Mouse (Mus musculus) G1E (cell line): Measurements from ENCODE around the gene Epop. TPM values are rescaled to one million over a fixed set of nuclear protein-coding genes. Genes with fewer than 3 reads are reported as not detected.

ENCODE experiments used
- ATAC-seq: 2 replicates; pipeline ENCODE4 v1.8.0; 2016; ENCODE audit warnings: mild to moderate bottlenecking; ENCODE audit not compliant: insufficient number of reproducible peaks, poor library complexity, low FRiP score, severe bottlenecking; ENCODE audit errors: extremely low read depth
- DNase-seq: peaks from one replicate; pipeline ENCODE4 v3.0.0; 2012; ENCODE audit warnings: low spot score
- H3K27me3 ChIP-seq: 2 replicates; pipeline ENCODE4 v1.6.1; 2012; ENCODE audit warnings: mild to moderate bottlenecking, low read length, inconsistent platforms; ENCODE audit not compliant: insufficient read depth
- H3K36me3 ChIP-seq: replicated peaks from 2 replicates; pipeline ENCODE3; 2012; ENCODE audit warnings: mild to moderate bottlenecking, inconsistent platforms
- H3K4me1 ChIP-seq: 2 replicates; pipeline ENCODE4 v1.6.1; 2012; ENCODE audit warnings: low read depth, low read length, inconsistent platforms, mixed read lengths; ENCODE audit not compliant: insufficient read depth
- H3K4me3 ChIP-seq: 2 replicates; pipeline ENCODE4 v1.5.1; 2012; ENCODE audit warnings: low read depth, mild to moderate bottlenecking, inconsistent platforms, low read length, moderate library complexity, mixed read lengths
- H3K9me3 ChIP-seq: replicated peaks from 2 replicates; pipeline ENCODE4 v1.6.1; 2012; ENCODE audit warnings: inconsistent platforms
- CTCF ChIP-seq: IDR thresholded peaks from 2 replicates; pipeline ENCODE4 v1.5.1; 2012; ENCODE audit warnings: low read depth, low read length, inconsistent platforms, mixed read lengths
- GATA1 ChIP-seq: IDR thresholded peaks from 2 replicates; pipeline ENCODE4 v1.6.1; 2012; ENCODE audit warnings: borderline replicate concordance, low read length, inconsistent platforms, mixed read lengths
- GATA2 ChIP-seq: IDR thresholded peaks from 2 replicates; pipeline ENCODE4 v1.6.1; 2012; ENCODE audit warnings: low read depth, low read length, inconsistent platforms, borderline replicate concordance
- POLR2AphosphoS5 ChIP-seq: IDR thresholded peaks from 2 replicates; pipeline ENCODE4 v1.6.1; 2012; ENCODE audit warnings: low read depth, low read length, inconsistent platforms; ENCODE audit not compliant: insufficient replicate concordance
- TAL1 ChIP-seq: conservative IDR thresholded peaks from 2 replicates; pipeline ENCODE4 v1.6.1; 2012; ENCODE audit warnings: low read depth, low read length, inconsistent platforms, mixed read lengths
- polyA plus RNA-seq: library from polyadenylated mRNA; stranded (reverse); fragments of >175 nt; gene quantifications from 2 replicates; pipeline ENCODE4 v1.2.3, GENCODE M21; 2012
- total RNA-seq, 2 experiments: library from RNA; stranded (forward) in 1 of 2; stranded (reverse) in 1 of 2; fragments of 200-1000 nt in 1 of 2; fragments of >200 nt in 1 of 2; fragmentation: Nextera tagmentation in 1 of 2; gene quantifications; 2 replicates each; pipeline ENCODE4 v1.2.3; 2014 to 2017

Gene Epop
- 2.6 and 4.5 TPM in 2 replicates for total RNA-seq (2014; fragmentation: Nextera tagmentation)
- total RNA-seq (2017): 2.7 and 3.9 TPM in 2 replicates
- 60.9 and 77.7 TPM in 2 replicates for polyA plus RNA-seq

DNA sequence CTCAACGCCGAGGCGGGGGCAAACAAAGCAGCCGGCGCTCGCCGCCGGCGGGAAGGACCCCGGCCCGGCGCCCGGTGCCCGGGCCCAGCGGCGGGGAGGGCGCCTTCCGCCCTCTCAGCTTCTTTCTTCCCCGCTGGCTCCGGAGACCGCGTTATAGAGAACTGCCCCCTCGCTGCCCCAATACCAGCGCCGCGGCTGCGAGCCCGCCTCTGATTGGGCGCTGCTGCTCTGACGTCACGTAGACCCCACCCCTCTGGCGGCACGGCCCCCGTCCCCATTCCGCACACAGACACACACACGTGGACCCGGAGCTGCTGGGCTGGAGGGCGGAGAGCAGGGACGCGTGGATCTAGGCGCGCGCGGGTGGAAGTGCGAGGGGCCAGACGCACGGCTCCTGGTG lies at the start of gene Epop:
Epop (minus strand) TSS at position 127 of the 400 bp plus-strand sequence.
- DNase-seq: peak; percentile 87
- Histone ChIP-seq H3K9me3 (peaks cover 25% of the 10 kb centered on the region), H3K36me3 (peaks cover 11% of the 10 kb centered on the region), H3K4me1 (peaks cover 39% of the 10 kb centered on the region), H3K4me3 (peak within 1 kb of the TSS; percentile 70), H3K27me3 (peaks cover 43% of the 10 kb centered on the region)
- peak; percentile 81 for ATAC-seq
- no peak for TF ChIP-seq GATA1
- no peak for TF ChIP-seq POLR2AphosphoS5
- TF ChIP-seq CTCF: no peak
- TF ChIP-seq TAL1: no peak
- no peak for TF ChIP-seq GATA2

DNA sequence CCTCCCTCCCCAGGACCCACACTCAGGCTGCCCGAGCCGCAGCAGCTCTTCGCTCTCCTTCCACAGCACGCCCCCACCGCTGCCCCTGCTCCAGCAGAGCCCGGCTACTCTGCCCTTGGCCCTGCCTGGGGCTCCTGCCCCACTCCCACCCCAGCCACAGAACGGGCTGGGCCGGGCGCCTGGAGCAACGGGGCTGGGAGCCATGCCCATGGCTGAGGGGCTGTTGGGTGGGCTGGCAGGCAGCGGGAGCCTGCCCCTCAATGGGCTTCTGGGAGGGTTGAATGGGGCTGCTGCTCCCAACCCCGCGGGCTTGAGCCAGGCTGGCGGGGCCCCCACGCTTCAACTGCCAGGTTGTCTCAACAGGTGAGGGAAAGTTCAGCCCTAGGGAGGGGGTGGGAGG lies 48.8 kb upstream of the Epop start:
- no peak for TF ChIP-seq POLR2AphosphoS5
- TF ChIP-seq CTCF: no peak
- no peak for TF ChIP-seq TAL1
- TF ChIP-seq GATA1: no peak
- TF ChIP-seq GATA2: no peak
- Histone ChIP-seq H3K36me3 (peaks cover 85% of the 10 kb centered on the region), H3K9me3 (no peaks in the 10 kb centered on the region), H3K4me3 (no peak overlapping the region), H3K27me3 (peaks cover 13% of the 10 kb centered on the region; the same call in 1 of the 2 replicates), H3K4me1 (peaks cover 2% of the 10 kb centered on the region; the same call in 1 of the 2 replicates)
- DNase-seq (no peak), ATAC-seq (no peak)

DNA sequence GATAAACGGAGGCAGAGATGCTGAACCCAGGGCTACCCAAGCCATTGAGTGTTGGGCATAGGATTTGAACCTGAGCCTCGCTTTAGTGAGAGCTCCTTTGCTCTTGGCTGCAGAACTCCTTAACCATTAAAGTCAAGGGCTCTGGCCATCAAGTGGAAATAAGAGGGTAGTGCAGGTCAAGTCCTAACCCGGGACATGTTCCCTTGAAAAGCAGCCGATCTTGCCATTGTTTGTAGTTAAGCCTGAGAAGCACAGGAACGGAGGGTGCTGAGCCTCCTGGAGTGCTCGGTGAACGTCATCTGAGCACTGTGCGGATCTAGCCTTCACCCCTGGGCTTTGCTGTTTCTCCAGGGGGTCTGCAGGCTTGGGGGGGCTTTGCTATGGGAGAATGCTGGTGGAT lies 48.3 kb upstream of the Epop start:
- ATAC-seq: no peak
- TF ChIP-seq CTCF (no peak), TAL1 (no peak), POLR2AphosphoS5 (no peak), GATA1 (no peak), GATA2 (no peak)
- peaks cover 89% of the 10 kb centered on the region for H3K36me3 ChIP-seq

DNA sequence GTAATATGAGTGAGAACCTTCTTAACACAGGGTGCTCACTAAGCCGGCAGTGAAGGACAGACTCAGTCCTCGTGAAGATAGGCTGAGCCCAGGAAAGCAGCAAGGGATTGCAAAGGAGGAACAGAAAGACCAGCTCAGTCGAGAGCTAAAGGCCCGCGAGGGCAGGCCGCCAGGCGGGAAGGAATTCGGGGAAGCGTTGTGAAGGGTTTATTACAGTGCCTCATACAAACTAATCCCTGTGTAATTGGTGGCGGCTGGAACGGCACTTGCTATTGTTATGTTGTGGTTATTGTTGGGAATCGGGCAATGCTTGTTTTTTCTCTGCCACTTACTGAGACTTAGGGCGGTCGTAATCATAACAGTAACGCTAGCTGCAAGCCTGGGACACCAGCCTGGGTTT lies 47.9 kb upstream of the Epop start:
- H3K4me3 ChIP-seq: no peak overlapping the region
- H3K4me1 ChIP-seq: peaks cover 2% of the 10 kb centered on the region; the same call in 1 of the 2 replicates
- H3K36me3 ChIP-seq: peaks cover 94% of the 10 kb centered on the region
- ATAC-seq (no peak), DNase-seq (no peak)
- no peak for TF ChIP-seq CTCF
- no peak for TF ChIP-seq TAL1
- no peak for TF ChIP-seq POLR2AphosphoS5
- TF ChIP-seq GATA2: no peak
- TF ChIP-seq GATA1: no peak
- peaks cover 13% of the 10 kb centered on the region; the same call in 1 of the 2 replicates for H3K27me3 ChIP-seq
- H3K9me3 ChIP-seq: no peaks in the 10 kb centered on the region

More for the DNA sequence above, 48.3 kb upstream of the Epop start:
- no peak for DNase-seq
- Histone ChIP-seq H3K27me3 (peaks cover 13% of the 10 kb centered on the region; the same call in 1 of the 2 replicates), H3K4me1 (peaks cover 2% of the 10 kb centered on the region; the same call in 1 of the 2 replicates), H3K9me3 (no peaks in the 10 kb centered on the region), H3K4me3 (no peak overlapping the region)

DNA sequence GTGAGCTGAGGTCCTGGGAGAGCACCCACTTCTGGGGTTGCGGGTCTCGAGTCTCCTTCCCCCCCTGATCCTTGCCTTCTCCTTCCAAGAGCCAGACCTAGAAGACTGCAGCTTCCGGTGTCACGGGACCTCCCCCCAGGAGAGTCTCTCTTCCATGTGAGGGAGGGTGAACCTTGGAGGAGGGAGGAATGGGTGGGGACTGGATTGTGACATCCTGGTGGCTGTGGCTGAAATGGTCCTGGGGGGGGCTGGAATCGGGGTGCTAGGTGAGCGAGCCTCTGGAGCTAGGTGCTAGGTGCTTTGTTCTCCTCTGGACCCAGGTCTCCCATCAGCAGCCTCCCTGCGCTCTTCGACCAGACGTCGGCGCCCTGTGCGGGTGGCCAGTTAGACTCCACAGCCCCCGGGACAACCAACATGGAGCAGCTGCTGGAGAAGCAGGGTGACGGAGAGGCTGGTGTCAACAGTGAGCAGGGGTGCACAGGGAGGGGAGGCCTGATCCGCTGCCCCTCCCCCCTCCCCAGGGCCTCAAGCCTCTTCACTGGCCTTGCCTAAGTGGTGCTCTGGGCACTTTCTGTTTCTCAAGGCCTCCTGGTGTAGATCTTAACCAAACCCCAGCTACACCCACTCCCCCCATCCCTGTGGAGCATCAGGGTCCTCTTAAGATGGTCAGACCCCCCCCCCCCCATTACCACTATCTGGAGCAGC lies 46.7 kb upstream of the Epop start:
- no peak for DNase-seq
- H3K4me3 ChIP-seq: no peak overlapping the region

DNA sequence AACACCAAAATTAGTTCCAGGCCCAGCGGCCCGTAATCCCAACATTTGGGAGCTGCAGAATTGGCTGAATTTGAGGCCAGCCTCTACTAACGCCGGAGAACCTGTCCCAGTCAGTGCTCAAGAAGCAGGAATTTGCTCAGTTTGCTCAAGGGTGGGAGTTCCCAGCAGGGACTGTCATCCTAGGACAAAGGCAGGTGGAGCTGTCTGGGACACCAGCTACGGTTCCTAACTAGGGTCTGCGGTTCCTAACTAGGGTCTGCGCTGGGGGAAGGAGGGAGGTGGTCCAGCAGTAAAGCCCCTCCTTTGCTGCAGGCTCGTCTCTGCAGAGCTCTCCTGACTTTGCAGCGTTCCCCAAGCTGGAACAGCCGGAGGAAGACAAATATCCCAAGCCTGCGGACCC lies 43.6 kb upstream of the Epop start:
- H3K36me3 ChIP-seq: peaks cover 97% of the 10 kb centered on the region
- no peak for ATAC-seq

More for the DNA sequence above, 46.7 kb upstream of the Epop start:
- Histone ChIP-seq H3K9me3 (no peaks in the 10 kb centered on the region), H3K36me3 (peaks cover 95% of the 10 kb centered on the region), H3K27me3 (peaks cover 17% of the 10 kb centered on the region; the same call in 1 of the 2 replicates), H3K4me1 (no peaks in the 10 kb centered on the region; the same call in 1 of the 2 replicates)
- TF ChIP-seq GATA1 (no peak), GATA2 (no peak), CTCF (no peak), POLR2AphosphoS5 (no peak), TAL1 (no peak)
- no peak for ATAC-seq

More for the DNA sequence above, 43.6 kb upstream of the Epop start:
- TF ChIP-seq CTCF (no peak), GATA2 (no peak), TAL1 (no peak)
- no peak for DNase-seq
- Histone ChIP-seq H3K27me3 (peaks cover 16% of the 10 kb centered on the region; the same call in 1 of the 2 replicates), H3K9me3 (no peaks in the 10 kb centered on the region), H3K4me1 (peaks cover 10% of the 10 kb centered on the region), H3K4me3 (no peak overlapping the region)
